Mouse (Mus musculus): ENCODE data around the gene Tubg2. TPM values are rescaled to one million over a fixed set of nuclear protein-coding genes. Genes with fewer than 3 reads are reported as not detected.

Tubg2 gene
- total RNA-seq, 4 experiments from 2014 or later = 2.9 to 3.6 (median 3.2) TPM

- DNase-seq (ENCODE audit: low spot score in 2 of 2) = no peak
Measured at GRCm38 (mm10) chr11:101164677-101165580, 9.2 kb downstream of the Tubg2 start.

- no peak for DNase-seq (ENCODE audit: low spot score in 2 of 2)
Measured at GRCm38 (mm10) chr11:101166357-101166756, 10.7 kb downstream of the Tubg2 start.

GRCm38 (mm10) chr11:101167211-101167962, 11.7 kb downstream of the Tubg2 start:
- no peak for DNase-seq (ENCODE audit: low spot score in 2 of 2)

GRCm38 (mm10) chr11:101167963-101168300, 12.2 kb downstream of the Tubg2 start:
- no peak for DNase-seq (ENCODE audit: low spot score in 2 of 2)

DNA sequence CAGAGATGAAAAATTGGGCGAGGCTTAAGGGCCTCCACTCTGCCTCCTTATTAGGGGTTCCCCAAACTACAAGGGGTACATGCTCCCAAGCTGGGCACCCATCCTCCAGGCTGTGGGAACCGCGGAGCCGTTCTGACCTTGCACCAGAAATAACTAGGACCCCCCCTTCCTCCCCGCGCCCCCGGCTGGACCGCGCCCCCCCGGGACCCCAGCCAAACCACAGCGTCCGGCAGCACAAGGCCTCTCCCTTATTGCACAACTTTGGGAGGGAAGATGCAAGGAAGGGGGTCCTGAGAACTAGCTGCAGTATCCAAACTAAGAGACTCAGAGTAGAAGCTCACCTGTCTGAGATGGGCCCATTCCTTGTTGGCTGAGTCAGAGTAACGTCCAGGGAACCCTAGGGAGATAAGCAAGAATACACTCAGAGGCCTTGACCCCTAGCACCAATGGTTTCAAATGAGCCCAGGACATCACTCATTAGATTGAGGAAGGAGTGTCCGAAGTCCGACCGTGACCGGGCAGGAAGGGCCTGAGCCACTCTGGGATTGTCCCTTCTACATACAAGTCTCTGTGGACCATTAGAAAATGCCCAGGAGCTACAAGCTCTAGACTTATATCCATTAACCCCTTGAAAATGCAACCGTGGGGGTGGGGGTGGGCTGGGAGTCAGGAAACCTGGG, 12.7 kb downstream of the Tubg2 start:
- DNase-seq (ENCODE audit: low spot score in 2 of 2) = no peak

- DNase-seq (ENCODE audit: low spot score in 2 of 2) = peak in 1 of 2 experiments; percentile 55
Measured at GRCm38 (mm10) chr11:101169301-101170107, 13.8 kb downstream of the Tubg2 start.

GRCm38 (mm10) chr11:101170354-101170810, 14.7 kb downstream of the Tubg2 start, which contains the start of gene Cntnap1:
Gene Cntnap1 (plus strand): TSS chr11:101170523.
- DNase-seq (ENCODE audit: low spot score in 2 of 2) = peak; percentile 75 to 83

DNA sequence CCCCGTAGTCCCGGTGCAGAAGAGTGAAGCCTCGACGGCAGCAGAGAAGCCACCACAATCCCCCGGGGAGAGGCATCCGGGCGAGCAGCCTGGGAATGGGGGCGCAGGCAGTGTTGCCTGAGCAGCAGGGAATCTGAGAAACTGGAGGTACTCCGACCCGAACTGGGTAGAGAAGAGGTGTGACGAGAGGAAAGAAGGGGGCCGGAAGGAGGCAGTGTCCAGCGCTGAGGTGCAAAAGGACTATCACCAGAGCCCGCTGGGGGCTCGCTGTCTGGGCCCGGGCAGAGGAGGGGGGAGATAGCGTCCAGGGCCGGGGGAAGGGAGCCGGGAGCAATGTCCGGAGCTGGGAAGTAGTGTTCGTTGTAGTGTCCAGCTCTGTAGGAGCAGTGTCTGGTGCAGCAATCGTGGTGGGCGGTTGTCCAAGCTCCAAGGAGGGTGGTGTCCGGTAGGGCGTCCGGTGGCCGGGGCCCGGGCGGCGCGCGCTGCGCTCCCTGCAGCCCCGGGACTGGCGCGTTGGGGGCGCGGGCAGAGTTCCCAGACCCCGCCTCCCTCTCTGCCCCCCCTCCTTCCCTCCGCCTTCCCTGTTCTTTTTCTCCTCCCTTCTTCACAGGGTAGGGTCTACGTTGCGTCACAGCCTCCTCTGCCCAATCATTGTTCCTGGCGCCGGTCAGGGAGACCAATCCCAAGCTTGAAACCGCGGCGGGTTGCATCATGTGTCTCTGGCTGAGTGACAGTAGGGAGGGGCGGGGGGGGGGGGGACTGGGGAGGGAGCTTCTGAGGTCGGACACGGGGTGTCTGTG, 15.3 kb downstream of the Tubg2 start, which contains the start of gene Plekhh3:
Gene Plekhh3, minus strand, starts transcription at position 541 of the 800 bp plus-strand sequence.
- peak; percentile 88 to 95 for DNase-seq (ENCODE audit: low spot score in 2 of 2)

- DNase-seq (ENCODE audit: low spot score in 2 of 2) = peak in 1 of 2 experiments; percentile 63
Measured at GRCm38 (mm10) chr11:101171721-101172433, 16.2 kb downstream of the Tubg2 start.

DNA sequence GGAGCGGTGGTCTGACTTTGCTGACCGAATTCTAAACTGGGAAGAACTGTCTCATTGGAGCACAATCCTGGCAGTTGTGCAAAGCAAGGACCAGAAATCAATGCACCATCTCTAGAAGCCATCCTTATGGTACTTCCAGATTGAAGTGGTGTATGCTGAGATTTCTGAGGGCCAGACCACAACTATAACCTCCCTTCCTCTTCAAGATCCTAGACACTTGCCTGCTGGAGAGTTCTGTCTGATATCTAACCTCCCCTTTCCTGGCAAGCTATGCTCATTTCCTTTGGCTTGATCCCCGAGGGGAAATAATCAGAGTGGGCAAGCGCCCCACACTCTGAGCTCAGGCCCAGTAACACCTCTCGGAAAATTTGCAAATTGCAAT, 16.7 kb downstream of the Tubg2 start:
- no peak for DNase-seq (ENCODE audit: low spot score in 2 of 2)

- peak in 1 of 2 experiments; percentile 48 for DNase-seq (ENCODE audit: low spot score in 2 of 2)
Measured at GRCm38 (mm10) chr11:101173112-101173511, 17.4 kb downstream of the Tubg2 start.

- peak; percentile 70 to 80 for DNase-seq (ENCODE audit: low spot score in 2 of 2)
Measured at GRCm38 (mm10) chr11:101173631-101174388, 18.1 kb downstream of the Tubg2 start.

GRCm38 (mm10) chr11:101174389-101174745, 18.7 kb downstream of the Tubg2 start:
- DNase-seq (ENCODE audit: low spot score in 2 of 2) = no peak

DNA sequence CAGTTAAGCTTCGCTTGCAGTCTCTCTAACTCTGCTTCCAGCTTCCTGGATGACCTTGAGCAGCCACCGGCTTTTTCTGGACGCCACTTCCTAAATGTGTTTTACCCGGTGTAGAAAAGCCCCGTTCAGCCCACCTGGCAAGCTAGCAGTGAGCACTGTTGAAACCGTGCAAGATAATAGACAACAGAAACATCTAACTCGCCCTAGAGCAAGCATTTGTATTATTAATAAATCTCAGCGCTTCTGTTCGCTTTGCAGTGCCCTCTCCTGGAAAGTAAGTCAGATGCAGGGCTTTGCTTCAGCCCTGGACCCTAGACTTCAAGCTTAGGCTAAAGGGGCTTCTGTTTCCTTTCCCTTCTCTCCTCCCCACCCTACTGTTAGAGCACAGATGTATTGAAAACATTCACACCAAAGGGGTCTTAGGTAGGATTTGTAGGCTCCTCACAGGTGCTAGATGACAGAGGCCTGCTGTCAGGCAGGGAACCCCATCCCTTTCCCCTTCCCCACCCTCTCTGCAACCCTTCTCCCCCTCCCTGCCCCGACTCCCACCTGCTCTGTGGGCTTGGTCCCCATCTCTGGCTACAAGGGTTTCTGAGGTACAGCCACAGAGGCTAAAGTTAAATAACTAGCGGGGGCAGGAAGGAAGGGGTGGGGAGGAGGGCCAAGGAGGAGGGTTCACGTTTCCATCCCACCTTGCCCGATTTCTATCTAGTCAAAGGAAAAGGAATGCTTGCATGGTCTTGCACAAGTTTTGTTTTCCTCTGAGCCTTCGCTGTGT, 19.3 kb downstream of the Tubg2 start, which contains the start of gene Ccr10:
Gene Ccr10, minus strand, starts transcription at position 593 of the 778 bp plus-strand sequence.
- DNase-seq (ENCODE audit: low spot score in 2 of 2) = no peak

- no peak for DNase-seq (ENCODE audit: low spot score in 2 of 2)
Measured at GRCm38 (mm10) chr11:101175636-101176116, 20.0 kb downstream of the Tubg2 start.

GRCm38 (mm10) chr11:101176117-101176691, 20.5 kb downstream of the Tubg2 start:
- no peak for DNase-seq (ENCODE audit: low spot score in 2 of 2)
